Mouse (Mus musculus) forebrain, embryonic 12.5 days (tissue): ENCODE measurements at regions not wholly inside any gene's neighbourhood (a gene's known extent, or its start where the extent isn't known, plus 50 kb on each side); places are given as distances from the start of the nearest gene placed in this dataset.

Experiments
- ATAC-seq: fragments of 200-750 bp; cut with Nextera tagmentation; 2 replicates; pipeline ENCODE4 v1.8.0; 2017; ENCODE audit warnings: moderate TSS enrichment; ENCODE audit not compliant: low FRiP score
- H3K27ac ChIP-seq: fragments of 300-500 bp; sonication (generic); 2 replicates; pipeline ENCODE4 v1.5.1; 2016; ENCODE audit warnings: mild to moderate bottlenecking
- H3K27me3 ChIP-seq: fragments of 300-500 bp; sonication (generic); 2 replicates; pipeline ENCODE4 v1.6.1; 2016; ENCODE audit warnings: mild to moderate bottlenecking
- H3K36me3 ChIP-seq: fragments of 300-500 bp; sonication (generic); replicated peaks from 2 replicates; pipeline ENCODE4 v1.6.1; 2016; ENCODE audit warnings: mild to moderate bottlenecking
- H3K4me1 ChIP-seq: fragments of 300-500 bp; sonication (generic); 2 replicates; pipeline ENCODE4 v1.6.1; 2016
- H3K4me2 ChIP-seq: fragments of 300-500 bp; sonication (generic); 2 replicates; pipeline ENCODE4 v1.6.1; 2016; ENCODE audit warnings: mild to moderate bottlenecking, moderate library complexity
- H3K4me3 ChIP-seq: fragments of 300-500 bp; sonication (generic); replicated peaks from 2 replicates; pipeline ENCODE4 v1.5.1; 2016; ENCODE audit warnings: mild to moderate bottlenecking
- H3K9ac ChIP-seq: fragments of 300-500 bp; sonication (generic); 2 replicates; pipeline ENCODE4 v1.6.1; 2016; ENCODE audit warnings: mild to moderate bottlenecking
- H3K9me3 ChIP-seq: fragments of 300-500 bp; sonication (generic); 2 replicates; pipeline ENCODE4 v1.6.1; 2016
- WGBS: fragments of 180-500 bp; shearing (Covaris S2); methylation state at CpG from one replicate; pipeline ENCODE4 v1.1.7; 2016; 5-methylcytosine and 5-hydroxymethylcytosine counted together

GRCm38 (mm10) chr3:14979116-14979613 lies 93.1 kb downstream of the Car2 start:
- Histone ChIP-seq H3K27me3 (no peaks in the 10 kb centered on the region), H3K9ac (no peak overlapping the region), H3K4me3 (no peak overlapping the region), H3K9me3 (no peaks in the 10 kb centered on the region), H3K4me1 (no peaks in the 10 kb centered on the region), H3K27ac (no peak overlapping the region), H3K36me3 (no peaks in the 10 kb centered on the region), H3K4me2 (no peak overlapping the region)
- ATAC-seq: no peak
- 28% methylated on average over 5 of the region's 5 CpGs for WGBS

DNA sequence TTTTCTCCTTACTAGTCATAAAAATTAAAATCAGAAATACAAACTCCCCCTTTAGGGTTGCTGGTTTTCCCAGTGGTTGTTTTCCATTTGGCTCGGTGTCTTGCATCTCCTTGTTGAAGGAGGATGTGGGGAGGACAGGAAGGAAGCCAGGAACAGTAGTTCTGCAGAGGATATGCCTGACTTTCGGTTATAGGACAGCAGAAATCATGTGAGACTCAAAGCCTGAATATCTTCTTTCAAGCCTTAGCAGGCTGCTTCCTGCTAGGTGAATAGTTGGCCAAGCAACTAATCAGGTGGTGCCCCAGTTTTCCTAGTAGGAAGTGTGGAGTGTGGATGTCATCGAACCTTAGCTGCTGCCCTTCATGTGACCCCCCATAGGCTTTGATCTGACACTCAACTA lies 103.6 kb downstream of the Car2 start:
- Histone ChIP-seq H3K4me1 (no peaks in the 10 kb centered on the region), H3K27ac (no peak overlapping the region), H3K4me2 (no peak overlapping the region), H3K36me3 (no peaks in the 10 kb centered on the region), H3K27me3 (no peaks in the 10 kb centered on the region), H3K9me3 (no peaks in the 10 kb centered on the region), H3K9ac (no peak overlapping the region), H3K4me3 (no peak overlapping the region)
- WGBS: 75% methylated on average over 3 of the region's 3 CpGs
- no peak for ATAC-seq

GRCm38 (mm10) chr3:14993936-14994335 lies 107.9 kb downstream of the Car2 start:
- Histone ChIP-seq H3K27ac (no peak overlapping the region), H3K4me2 (no peak overlapping the region), H3K9ac (no peak overlapping the region), H3K4me3 (no peak overlapping the region), H3K36me3 (no peaks in the 10 kb centered on the region), H3K4me1 (no peaks in the 10 kb centered on the region), H3K27me3 (no peaks in the 10 kb centered on the region), H3K9me3 (no peaks in the 10 kb centered on the region)
- WGBS: 90% methylated on average over 2 of the region's 2 CpGs
- no peak for ATAC-seq

DNA sequence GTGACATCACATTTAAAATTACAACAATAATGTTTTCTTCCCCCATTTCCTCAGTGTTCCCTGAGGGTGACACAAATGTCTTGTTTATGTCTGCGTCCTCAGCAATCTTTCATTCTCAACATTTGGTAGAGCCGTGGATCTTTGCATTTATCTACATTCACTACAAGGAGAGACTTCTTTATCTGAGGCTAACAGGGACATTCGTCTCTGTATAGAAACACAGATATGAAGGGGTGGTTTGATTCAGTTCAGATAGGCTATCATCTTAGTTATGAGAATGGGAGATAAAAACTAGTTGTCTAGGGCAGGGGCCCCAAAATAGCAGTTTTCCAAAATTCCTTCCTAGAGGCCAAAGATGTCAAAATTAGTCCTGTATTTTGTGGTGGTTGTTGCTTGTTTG lies 111.2 kb downstream of the Car2 start:
- Histone ChIP-seq H3K9me3 (no peaks in the 10 kb centered on the region), H3K4me2 (no peak overlapping the region), H3K36me3 (no peaks in the 10 kb centered on the region), H3K27me3 (no peaks in the 10 kb centered on the region), H3K9ac (no peak overlapping the region), H3K27ac (no peak overlapping the region), H3K4me1 (0 out of 2 replicates have a peak, but pooled peaks cover 3% of the 10 kb centered on the region), H3K4me3 (no peak overlapping the region)
- ATAC-seq: no peak
- WGBS: 88% methylated on average over 3 of the region's 3 CpGs

GRCm38 (mm10) chr3:14998521-14998920 lies 112.4 kb downstream of the Car2 start:
- H3K27ac ChIP-seq: no peak overlapping the region
- no peak overlapping the region for H3K4me3 ChIP-seq
- H3K4me2 ChIP-seq: no peak overlapping the region
- WGBS: 41% methylated on average over 2 of the region's 2 CpGs
- no peaks in the 10 kb centered on the region for H3K9me3 ChIP-seq
- 0 out of 2 replicates have a peak, but pooled peaks cover 3% of the 10 kb centered on the region for H3K4me1 ChIP-seq
- H3K9ac ChIP-seq: no peak overlapping the region
- ATAC-seq: no peak
- peaks cover 3% of the 10 kb centered on the region; the same call in 1 of the 2 replicates for H3K27me3 ChIP-seq
- no peaks in the 10 kb centered on the region for H3K36me3 ChIP-seq

DNA sequence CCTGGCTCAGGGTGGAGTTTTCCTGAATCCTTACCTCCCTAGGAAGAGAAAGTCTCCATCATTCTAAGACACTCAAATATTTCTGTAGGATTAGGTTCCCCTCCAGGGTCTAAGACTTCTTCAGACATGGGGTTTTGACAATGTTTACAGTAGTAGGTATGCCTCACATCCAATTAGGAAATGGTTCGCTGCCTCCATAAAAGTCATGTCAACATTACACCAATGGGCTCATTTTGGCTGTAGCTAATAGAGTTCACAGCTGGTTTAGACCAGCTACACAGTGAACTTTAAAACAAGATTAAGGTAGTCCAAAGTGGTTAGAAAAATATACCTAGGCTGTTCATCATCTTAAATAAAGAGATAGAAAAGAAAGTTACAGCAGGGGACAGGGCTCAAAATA lies 113.3 kb downstream of the Car2 start:
- no peak for ATAC-seq
- Histone ChIP-seq H3K27me3 (peaks cover 3% of the 10 kb centered on the region; the same call in 1 of the 2 replicates), H3K4me3 (no peak overlapping the region), H3K4me2 (no peak overlapping the region), H3K4me1 (0 out of 2 replicates have a peak, but pooled peaks cover 3% of the 10 kb centered on the region), H3K36me3 (no peaks in the 10 kb centered on the region), H3K9ac (no peak overlapping the region), H3K9me3 (no peaks in the 10 kb centered on the region), H3K27ac (no peak overlapping the region)
- 83% methylated on average over 1 of the region's 1 CpGs for WGBS

DNA sequence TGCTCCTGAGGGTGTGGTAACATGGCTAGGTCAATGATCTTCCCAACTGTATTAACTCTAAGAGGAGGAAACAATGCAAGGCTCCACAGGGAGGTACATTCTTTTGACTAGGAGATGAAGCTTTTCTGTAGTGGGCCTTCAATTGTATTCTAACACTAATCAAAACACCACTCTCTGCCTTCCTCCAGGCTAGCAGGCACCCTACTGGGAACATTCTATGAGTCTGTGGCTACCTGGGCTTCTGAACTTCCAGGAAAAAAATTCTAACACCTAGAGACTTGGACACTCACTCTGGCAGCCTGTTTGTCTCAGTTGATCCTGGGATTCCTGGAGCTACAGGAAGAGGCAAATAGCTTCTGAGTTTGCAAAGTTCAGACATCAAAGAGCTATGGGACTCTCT lies 113.8 kb downstream of the Car2 start:
- Histone ChIP-seq H3K9me3 (no peaks in the 10 kb centered on the region), H3K4me2 (no peak overlapping the region), H3K4me1 (0 out of 2 replicates have a peak, but pooled peaks cover 3% of the 10 kb centered on the region), H3K9ac (no peak overlapping the region), H3K27me3 (peaks cover 3% of the 10 kb centered on the region; the same call in 1 of the 2 replicates), H3K27ac (no peak overlapping the region), H3K36me3 (no peaks in the 10 kb centered on the region), H3K4me3 (no peak overlapping the region)
- ATAC-seq: no peak

DNA sequence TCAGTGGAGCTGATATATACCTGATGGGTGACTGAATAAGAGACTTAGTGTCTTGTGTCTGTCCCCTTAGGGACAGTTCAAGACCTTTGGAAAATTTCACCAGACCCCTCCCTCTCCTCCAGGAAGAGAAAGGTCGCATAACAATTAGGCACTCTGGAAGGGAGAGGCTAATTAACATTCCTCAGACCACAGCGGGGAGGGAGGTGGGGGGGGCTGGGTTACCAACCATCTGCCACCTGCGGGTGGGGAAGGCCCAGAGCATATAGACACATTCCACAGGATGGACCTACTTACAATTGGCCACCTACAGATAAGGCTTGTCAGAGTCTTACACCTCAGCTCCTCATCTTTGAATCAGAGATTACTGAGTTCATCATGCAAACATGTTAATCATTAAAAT lies 114.6 kb downstream of the Car2 start:
- Histone ChIP-seq H3K4me2 (no peak overlapping the region), H3K27ac (no peak overlapping the region), H3K4me1 (0 out of 2 replicates have a peak, but pooled peaks cover 3% of the 10 kb centered on the region), H3K4me3 (no peak overlapping the region), H3K36me3 (no peaks in the 10 kb centered on the region), H3K9me3 (no peaks in the 10 kb centered on the region), H3K9ac (no peak overlapping the region), H3K27me3 (peaks cover 3% of the 10 kb centered on the region; the same call in 1 of the 2 replicates)
- ATAC-seq: no peak
- WGBS: 5% methylated on average over 3 of the region's 3 CpGs

- WGBS: 83% methylated on average over 3 of the region's 3 CpGs
- no peak overlapping the region for H3K4me2 ChIP-seq
- no peaks in the 10 kb centered on the region for H3K4me1 ChIP-seq
- H3K9me3 ChIP-seq: no peaks in the 10 kb centered on the region
- no peak overlapping the region for H3K4me3 ChIP-seq
- no peak overlapping the region for H3K27ac ChIP-seq
- H3K27me3 ChIP-seq: peaks cover 3% of the 10 kb centered on the region; the same call in 1 of the 2 replicates
- no peak overlapping the region for H3K9ac ChIP-seq
- H3K36me3 ChIP-seq: no peaks in the 10 kb centered on the region
- ATAC-seq: no peak
Observed at GRCm38 (mm10) chr3:15007821-15008220, 121.7 kb downstream of the Car2 start.

GRCm38 (mm10) chr3:15008501-15008900 lies 122.4 kb downstream of the Car2 start:
- Histone ChIP-seq H3K27me3 (no peaks in the 10 kb centered on the region), H3K27ac (no peak overlapping the region), H3K4me2 (no peak overlapping the region), H3K9me3 (no peaks in the 10 kb centered on the region), H3K9ac (no peak overlapping the region), H3K36me3 (no peaks in the 10 kb centered on the region), H3K4me1 (no peaks in the 10 kb centered on the region), H3K4me3 (no peak overlapping the region)
- 83% methylated on average over 1 of the region's 1 CpGs for WGBS
- ATAC-seq: no peak

DNA sequence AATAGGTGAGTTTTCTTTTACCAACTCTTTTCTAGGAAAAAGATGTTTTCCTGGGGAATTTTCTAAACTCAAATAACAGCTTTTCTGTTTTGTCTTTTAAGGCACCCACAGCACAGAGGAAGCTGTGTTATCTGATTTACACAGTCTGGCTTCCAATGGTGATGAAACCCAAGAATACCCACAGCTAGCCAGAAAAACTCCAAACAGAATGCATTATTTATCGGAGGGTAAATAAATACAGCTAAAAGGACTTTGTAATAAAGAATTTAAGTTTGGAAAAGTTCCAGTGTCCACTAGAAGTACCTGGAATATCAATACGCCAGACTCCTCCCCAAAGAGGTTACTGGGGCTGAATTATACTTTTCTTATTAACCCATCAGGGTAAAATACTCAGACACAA lies 123.7 kb downstream of the Car2 start:
- ATAC-seq: no peak
- no peak overlapping the region for H3K27ac ChIP-seq
- H3K9me3 ChIP-seq: no peaks in the 10 kb centered on the region
- WGBS: 91% methylated on average over 2 of the region's 2 CpGs
- no peaks in the 10 kb centered on the region for H3K27me3 ChIP-seq
- H3K4me3 ChIP-seq: no peak overlapping the region
- H3K9ac ChIP-seq: no peak overlapping the region
- H3K36me3 ChIP-seq: no peaks in the 10 kb centered on the region
- no peaks in the 10 kb centered on the region for H3K4me1 ChIP-seq
- no peak overlapping the region for H3K4me2 ChIP-seq

- no peak for ATAC-seq
- H3K9ac ChIP-seq: no peak overlapping the region
- WGBS: 64% methylated on average over 1 of the region's 1 CpGs
- no peaks in the 10 kb centered on the region for H3K27me3 ChIP-seq
- no peak overlapping the region for H3K4me2 ChIP-seq
- no peaks in the 10 kb centered on the region for H3K9me3 ChIP-seq
- no peak overlapping the region for H3K4me3 ChIP-seq
- no peaks in the 10 kb centered on the region for H3K36me3 ChIP-seq
- no peak overlapping the region for H3K27ac ChIP-seq
- no peaks in the 10 kb centered on the region for H3K4me1 ChIP-seq
Observed at GRCm38 (mm10) chr3:15016621-15017020, 130.5 kb downstream of the Car2 start.

GRCm38 (mm10) chr3:15022773-15023172 lies 136.7 kb downstream of the Car2 start:
- H3K4me2 ChIP-seq: no peak overlapping the region
- no peak overlapping the region for H3K9ac ChIP-seq
- H3K27me3 ChIP-seq: no peaks in the 10 kb centered on the region
- no peaks in the 10 kb centered on the region for H3K4me1 ChIP-seq
- WGBS: 84% methylated on average over 2 of the region's 2 CpGs
- H3K27ac ChIP-seq: no peak overlapping the region
- ATAC-seq: no peak
- no peak overlapping the region for H3K4me3 ChIP-seq
- no peaks in the 10 kb centered on the region for H3K9me3 ChIP-seq
- H3K36me3 ChIP-seq: no peaks in the 10 kb centered on the region
